Mouse (Mus musculus): ENCODE measurements around the gene 1520401A03Rik.

The 1520401A03Rik gene

GRCm38 (mm10) chr17:23742941-23743340, 20.4 kb upstream of the 1520401A03Rik start:
- no peak for DNase-seq (ENCODE audit: low spot score in 2 of 2)

DNA sequence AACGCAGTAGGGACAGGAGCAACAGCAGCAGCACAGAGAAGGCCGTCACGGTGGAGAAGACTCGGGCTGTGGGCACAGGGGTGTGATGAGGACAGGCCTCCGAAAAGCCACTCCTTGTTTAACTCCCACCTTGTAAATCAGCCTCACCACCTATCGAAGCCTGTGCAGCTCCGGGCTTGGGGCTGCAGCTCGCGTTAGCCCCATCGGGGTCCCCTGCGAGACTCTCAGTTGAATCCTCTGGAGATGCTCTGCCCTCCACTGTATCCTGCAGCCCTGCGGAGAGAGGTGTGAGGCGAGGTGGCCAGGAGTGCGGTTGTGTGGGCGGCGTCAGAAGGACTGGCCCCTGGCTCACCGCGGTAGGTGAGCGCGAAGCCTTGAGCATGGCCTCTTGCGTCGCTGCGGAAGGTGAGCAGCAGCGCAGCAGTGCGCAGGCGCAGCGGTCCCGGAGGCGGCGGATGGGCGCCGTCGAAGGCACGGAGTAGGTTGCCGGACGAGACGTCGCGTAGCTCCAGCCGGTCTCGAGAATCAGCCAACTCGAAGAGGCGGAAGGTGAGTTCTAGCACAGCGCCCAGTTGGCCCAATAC, 19.7 kb upstream of the 1520401A03Rik start:
- DNase-seq (ENCODE audit: low spot score in 2 of 2) = no peak

- no peak for DNase-seq (ENCODE audit: low spot score in 2 of 2)
Measured at GRCm38 (mm10) chr17:23741359-23742209, 19.0 kb upstream of the 1520401A03Rik start.

- DNase-seq (ENCODE audit: low spot score in 2 of 2) = no peak
Measured at GRCm38 (mm10) chr17:23740598-23741021, 18.0 kb upstream of the 1520401A03Rik start, which contains the start of gene Paqr4. Gene Paqr4, minus strand, starts transcription at chr17:23740867.

DNA sequence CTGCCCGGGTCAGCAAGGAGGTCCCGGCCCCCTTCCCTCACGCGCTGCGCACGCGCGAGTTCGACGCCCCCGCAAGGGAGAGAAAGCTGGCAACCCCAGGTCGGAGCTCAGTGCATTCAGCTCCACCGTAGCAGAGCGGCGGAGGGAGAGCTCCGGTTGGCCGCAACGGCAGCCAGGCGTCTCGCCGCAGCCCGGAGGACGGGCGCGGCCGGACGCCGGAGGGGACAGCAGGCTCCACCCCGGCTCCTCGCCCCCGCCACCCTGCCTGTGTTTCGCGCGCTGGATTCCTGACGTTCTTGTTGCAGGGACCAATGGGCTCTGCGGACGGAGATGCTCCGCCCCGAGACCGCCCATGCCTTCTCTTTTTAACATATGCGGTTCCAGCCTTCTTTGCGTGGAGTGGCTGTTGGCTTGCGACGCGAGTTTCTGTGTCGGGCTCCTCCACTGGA, 17.6 kb upstream of the 1520401A03Rik start:
- DNase-seq (ENCODE audit: low spot score in 2 of 2) = peak; percentile 92 to 95

GRCm38 (mm10) chr17:23739202-23740135, 16.9 kb upstream of the 1520401A03Rik start:
- peak; percentile 49 to 55 for DNase-seq (ENCODE audit: low spot score in 2 of 2)

DNA sequence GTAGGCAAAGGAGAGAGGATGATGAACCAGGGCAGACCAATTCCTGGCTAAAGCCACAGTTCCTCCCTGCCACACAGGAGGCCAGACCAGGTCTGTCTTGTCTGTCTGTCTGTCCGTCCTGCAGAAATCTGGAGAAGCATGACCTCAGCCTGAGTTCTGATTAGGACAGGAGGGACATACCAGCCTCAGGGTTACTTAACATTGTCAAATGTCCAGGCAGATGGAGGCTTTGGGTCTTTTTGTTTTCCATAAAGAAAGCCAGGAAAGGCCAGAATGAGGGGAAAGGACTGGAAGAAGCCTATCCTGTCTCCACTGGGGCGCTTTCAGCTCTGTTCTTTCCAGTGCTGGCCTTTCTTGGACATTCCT, 16.2 kb upstream of the 1520401A03Rik start:
- DNase-seq (ENCODE audit: low spot score in 2 of 2) = no peak

- no peak for DNase-seq (ENCODE audit: low spot score in 2 of 2)
Measured at GRCm38 (mm10) chr17:23737493-23738445, 15.2 kb upstream of the 1520401A03Rik start.

DNA sequence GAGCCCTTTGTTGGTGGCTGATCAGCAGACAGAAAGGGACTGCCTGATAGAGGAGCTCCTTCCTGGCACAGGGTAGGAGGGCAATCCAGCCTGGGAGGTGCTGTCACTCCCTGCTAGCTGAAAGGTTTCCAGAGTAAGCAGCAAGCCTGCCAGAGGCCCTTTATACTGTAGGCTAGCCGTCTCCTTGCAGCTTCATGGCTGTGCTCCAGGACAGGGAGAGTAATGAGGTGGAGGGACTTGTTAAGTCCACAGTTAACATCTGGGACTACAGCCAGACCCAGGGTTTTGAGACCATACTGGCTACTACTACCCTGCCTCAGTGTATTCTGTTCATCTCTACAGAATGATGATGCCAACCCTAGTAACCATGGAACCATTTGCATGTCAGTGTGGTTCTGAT, 11.8 kb upstream of the 1520401A03Rik start:
- DNase-seq (ENCODE audit: low spot score in 2 of 2) = no peak

DNA sequence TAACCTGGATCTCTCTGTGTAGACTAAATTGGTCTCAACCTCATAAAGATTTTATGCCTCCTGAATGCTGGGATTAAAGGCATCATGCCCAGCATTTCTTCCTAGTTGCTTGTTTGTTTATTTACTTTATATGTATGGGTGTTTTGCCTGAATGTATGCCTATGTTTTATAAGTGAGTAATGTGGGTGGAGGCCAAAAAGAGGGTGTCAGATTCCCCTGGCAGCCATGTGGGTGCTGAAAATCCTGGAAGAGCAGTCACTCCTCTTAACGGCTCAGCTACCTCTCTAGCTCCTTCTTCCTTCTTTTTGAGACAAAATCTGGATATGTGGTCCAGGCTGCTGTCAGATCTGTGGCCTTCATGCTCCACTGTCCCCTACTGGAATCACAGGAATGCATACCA, 7.9 kb upstream of the 1520401A03Rik start:
- no peak for DNase-seq (ENCODE audit: low spot score in 2 of 2)

DNA sequence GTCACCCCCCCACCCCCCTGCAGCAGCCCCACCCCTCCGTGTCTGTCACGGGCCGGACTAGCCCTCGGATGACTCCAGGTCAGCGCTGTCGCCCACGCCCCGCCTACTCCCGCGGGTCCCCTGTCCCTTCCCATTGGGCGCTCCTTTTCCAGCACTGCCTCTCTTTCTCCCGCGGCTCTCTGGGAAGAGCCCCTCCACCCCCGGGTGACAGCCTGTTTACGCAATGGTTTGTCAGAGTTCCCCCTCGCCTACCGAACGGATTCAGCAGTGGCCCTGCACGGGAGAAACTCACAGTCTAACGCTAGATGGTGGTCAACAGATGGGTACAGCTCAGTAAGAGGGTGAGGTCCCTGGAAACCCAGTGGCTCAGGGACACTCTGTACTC, 4.2 kb upstream of the 1520401A03Rik start:
- DNase-seq (ENCODE audit: low spot score in 2 of 2) = peak in 1 of 2 experiments; percentile 56

GRCm38 (mm10) chr17:23725999-23726757, 3.6 kb upstream of the 1520401A03Rik start, which contains the start of gene Pkmyt1:
Gene Pkmyt1, plus strand, starts transcription at chr17:23726336.
- DNase-seq (ENCODE audit: low spot score in 2 of 2) = peak; percentile 91 to 95

DNA sequence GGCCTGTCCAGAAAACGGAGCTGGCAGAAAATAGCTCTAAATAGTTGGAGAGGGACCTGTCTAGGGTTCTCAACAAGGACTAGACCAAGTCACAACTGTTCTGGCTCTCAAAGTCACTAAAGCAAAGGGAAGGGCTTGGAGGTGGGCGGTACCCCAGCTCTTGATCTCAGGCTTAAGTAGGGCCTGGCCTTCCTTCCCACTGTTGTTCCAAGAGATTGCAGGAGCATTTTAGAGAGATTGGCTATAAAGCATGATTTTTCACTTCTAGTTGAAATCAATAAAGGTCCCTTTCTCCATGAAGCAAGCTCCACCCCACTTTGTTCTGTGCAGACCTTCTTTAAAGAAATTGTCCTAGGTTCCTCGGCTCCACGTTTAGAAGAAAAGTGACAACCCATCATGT, 2.9 kb upstream of the 1520401A03Rik start:
- DNase-seq (ENCODE audit: low spot score in 2 of 2) = no peak

DNA sequence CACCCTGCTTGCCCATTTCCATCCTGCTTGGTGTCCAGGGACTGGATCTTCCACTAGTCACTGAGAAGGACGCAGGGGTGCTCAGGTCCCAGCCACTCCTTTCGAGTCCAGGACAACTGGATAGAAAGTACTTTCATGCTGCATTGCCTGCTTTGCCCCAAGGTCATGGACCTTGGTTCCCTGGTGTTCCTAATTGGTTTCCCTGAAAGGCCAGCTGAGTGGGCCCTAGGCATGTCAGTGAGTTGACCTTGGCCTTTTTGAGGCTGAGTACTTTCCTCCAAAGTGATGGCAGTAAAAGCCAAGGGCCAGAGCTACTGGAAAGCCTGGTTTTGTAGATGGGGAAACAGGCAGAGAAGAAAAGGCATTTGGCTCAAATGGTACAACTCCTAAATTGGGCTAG, 697 bp downstream of the 1520401A03Rik start:
- DNase-seq (ENCODE audit: low spot score in 2 of 2) = no peak

DNA sequence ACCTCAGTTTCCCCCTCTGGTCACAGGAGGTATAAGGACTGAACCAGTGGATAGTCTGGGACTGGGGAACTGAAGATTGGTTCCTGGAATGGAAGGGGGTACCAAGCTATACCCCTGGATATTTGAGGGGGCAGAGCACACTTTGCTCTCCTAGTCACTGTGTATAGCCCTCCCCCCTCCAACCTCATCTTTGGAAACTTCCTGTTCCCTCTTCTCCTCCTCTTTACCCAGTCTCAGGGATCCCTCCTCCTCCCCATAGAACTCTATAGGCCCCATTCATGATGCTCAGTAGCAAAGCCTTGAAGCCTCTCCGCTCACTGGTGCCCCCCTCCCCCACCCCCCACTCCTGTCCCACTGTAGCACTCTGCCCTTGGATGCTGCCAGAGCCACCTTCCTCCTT, 3.1 kb downstream of the 1520401A03Rik start:
- DNase-seq (ENCODE audit: low spot score in 2 of 2) = no peak

DNA sequence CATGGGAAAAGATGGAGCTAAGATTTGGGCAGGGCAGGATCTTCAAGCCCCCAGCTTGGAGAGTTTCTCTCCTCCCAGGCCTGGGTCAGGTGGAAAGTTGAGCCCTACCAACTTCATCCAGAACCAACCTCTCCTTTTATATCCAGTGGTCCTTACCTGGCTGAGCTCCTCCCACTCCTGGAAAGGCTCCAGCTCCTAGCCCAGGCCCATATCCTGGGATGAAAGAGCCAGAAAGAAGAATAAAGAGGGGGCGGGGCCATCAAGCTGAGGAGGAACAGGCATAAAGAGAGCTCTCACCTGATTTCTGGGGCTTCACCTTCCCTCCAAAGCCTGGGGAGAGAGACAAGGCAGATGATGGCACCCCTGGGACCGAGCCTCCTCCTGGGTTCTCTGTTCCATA, 5.6 kb downstream of the 1520401A03Rik start:
- DNase-seq (ENCODE audit: low spot score in 2 of 2) = no peak

DNA sequence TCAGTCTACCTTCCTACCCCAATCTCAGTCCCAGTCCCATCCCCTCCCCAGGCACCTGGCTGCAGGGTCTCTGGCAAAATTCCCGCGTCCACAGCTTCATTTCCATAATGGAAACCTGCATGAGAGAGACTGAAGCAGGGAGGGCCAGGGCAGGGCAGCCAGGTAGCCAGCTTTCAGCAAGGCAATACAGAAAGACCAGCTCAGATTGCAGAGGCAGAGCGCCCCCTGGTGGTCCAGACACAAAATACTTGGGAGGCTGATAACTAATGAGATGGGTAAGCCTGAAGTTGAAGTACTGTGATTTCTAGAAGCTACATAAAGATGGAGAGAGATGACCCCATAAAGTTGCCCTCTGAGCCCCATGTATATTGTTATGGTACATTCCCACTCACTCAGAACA, 16.4 kb downstream of the 1520401A03Rik start:
- DNase-seq (ENCODE audit: low spot score in 2 of 2) = peak; percentile 69 to 81

DNA sequence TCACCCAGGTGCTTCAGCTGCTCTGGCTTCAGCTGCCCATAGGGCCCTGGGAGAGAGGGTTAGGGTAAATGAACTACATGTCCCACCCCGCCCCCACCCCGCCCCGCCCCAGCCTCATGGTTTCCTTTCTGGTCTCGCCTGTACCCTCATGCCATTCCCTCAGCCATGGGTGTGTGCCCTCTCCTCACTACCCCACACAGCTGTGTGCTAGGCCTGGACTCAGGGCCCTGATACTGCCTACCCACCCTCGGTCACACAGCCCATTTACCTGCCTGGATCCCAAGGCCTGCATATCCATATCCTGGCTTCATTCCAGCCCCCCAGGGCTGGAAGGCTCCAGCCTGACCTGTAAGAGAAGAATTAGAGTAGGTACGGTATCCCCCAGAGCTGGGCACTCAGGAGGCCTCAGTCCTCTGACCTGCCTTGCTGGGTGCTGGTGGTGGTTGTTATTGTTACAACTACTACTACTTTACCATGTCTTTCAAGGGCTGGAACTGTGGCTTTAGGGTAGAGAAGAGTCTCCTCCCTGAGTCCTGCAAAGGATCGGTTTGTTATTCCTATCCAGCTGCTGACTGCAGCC, 17.0 kb downstream of the 1520401A03Rik start:
- no peak for DNase-seq (ENCODE audit: low spot score in 2 of 2)

DNA sequence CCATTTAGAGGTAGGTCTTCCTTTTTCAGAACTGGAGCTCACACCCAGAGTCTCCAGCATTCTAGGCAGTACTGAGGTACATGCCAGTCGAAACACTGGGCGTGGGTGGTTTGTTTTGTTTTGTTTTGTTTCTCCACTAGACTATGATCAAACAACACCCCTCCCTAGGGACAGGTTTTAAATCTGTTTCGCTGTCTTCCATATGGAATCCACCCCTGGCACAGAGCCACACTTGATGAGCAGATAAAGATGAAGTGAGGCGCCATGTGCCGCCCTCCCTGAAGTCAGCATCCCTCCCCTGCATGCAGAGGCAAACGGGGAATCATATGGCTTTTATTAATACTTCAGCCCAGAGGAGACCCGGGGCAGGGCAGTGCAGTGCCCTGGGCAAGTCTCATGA, 17.8 kb downstream of the 1520401A03Rik start:
- DNase-seq (ENCODE audit: low spot score in 2 of 2) = peak; percentile 22 to 34

DNA sequence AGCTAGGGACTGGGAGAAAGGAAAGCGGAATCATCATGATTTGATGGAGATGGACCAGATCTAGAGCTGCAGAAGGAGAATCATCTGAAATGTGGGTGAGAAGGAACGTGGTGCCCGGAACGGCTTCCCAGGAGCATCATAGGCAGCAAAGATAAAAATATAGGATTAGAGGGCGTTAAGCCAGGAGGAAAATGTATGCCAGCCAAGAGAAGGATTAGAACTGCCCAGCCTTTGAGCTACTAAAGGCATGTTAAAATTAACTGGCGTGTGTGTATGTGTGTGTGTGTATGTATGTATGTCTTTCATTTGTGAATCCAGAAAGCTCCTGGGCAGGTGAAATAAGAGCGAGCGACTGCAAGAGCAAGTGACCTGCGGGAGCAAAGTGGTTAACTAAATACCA, 19.3 kb downstream of the 1520401A03Rik start:
- peak in 1 of 2 experiments; percentile 50 for DNase-seq (ENCODE audit: low spot score in 2 of 2)
